Mouse (Mus musculus) MEL (cell line): ENCODE data around the gene Mlc1.

Experiments
- BHLHE40 ChIP-seq: IDR thresholded peaks from 2 replicates; pipeline ENCODE4 v1.6.1; 2012; ENCODE audit warnings: low read depth, mild to moderate bottlenecking, inconsistent platforms, low read length, improper control_type of control experiment, borderline replicate concordance
- CHD2 ChIP-seq: IDR thresholded peaks from 2 replicates; pipeline ENCODE4 v1.6.1; 2011; ENCODE audit warnings: low read length, improper control_type of control experiment
- CTCF ChIP-seq, 3 experiments: IDR thresholded peaks in 2 of 3; conservative IDR thresholded peaks in 1 of 3; 2 replicates each; pipeline ENCODE4 v1.5.1; 2011 to 2012; ENCODE audit warnings: low read length in 3 of 3, low read depth in 2 of 3, mild to moderate bottlenecking in 2 of 3, improper control_type of control experiment in 1 of 3, inconsistent platforms in 1 of 3, mixed read lengths in 1 of 3, moderate library complexity in 1 of 3; ENCODE audit not compliant: control insufficient read depth in 1 of 3, insufficient read depth in 1 of 3, poor library complexity in 1 of 3, severe bottlenecking in 1 of 3
- JUND ChIP-seq: IDR thresholded peaks from 2 replicates; pipeline ENCODE4 v1.6.1; 2011; ENCODE audit warnings: low read depth, mild to moderate bottlenecking, improper control_type of control experiment, low read length
- MAFK ChIP-seq: IDR thresholded peaks from 2 replicates; pipeline ENCODE4 v1.6.1; 2011; ENCODE audit warnings: low read depth, mild to moderate bottlenecking, low read length, improper control_type of control experiment, borderline replicate concordance
- NELFE ChIP-seq: IDR thresholded peaks from 2 replicates; pipeline ENCODE4 v1.6.1; 2011; ENCODE audit warnings: low read depth, low read length, improper control_type of control experiment
- POLR2A ChIP-seq, 2 experiments: IDR thresholded peaks; 2 replicates each; pipeline ENCODE4 v1.6.1; 2011 to 2012; ENCODE audit warnings: low read length in 2 of 2, mild to moderate bottlenecking in 2 of 2, control low read depth in 1 of 2, improper control_type of control experiment in 1 of 2, low read depth in 1 of 2, moderate library complexity in 1 of 2; ENCODE audit not compliant: control insufficient read depth in 1 of 2, insufficient read depth in 1 of 2, poor library complexity in 1 of 2
- POLR2AphosphoS2 ChIP-seq: IDR thresholded peaks from 2 replicates; pipeline ENCODE4 v1.6.1; 2011; ENCODE audit warnings: low read length, improper control_type of control experiment
- POLR2AphosphoS5 ChIP-seq: IDR thresholded peaks from 2 replicates; pipeline ENCODE4 v1.6.1; 2012; ENCODE audit warnings: low read depth, borderline replicate concordance, mild to moderate bottlenecking, inconsistent platforms, low read length, moderate library complexity, mixed read lengths
- SMC3 ChIP-seq: IDR thresholded peaks from 2 replicates; pipeline ENCODE4 v1.6.1; 2011; ENCODE audit warnings: low read depth, low read length, improper control_type of control experiment
- TCF12 ChIP-seq: IDR thresholded peaks from 2 replicates; pipeline ENCODE4 v1.6.1; 2014; ENCODE audit warnings: low read depth, mild to moderate bottlenecking, inconsistent platforms, low read length, improper control_type of control experiment, moderate library complexity
- ZNF384 ChIP-seq: IDR thresholded peaks from 2 replicates; pipeline ENCODE4 v1.6.1; 2012; ENCODE audit warnings: low read depth, mild to moderate bottlenecking, inconsistent platforms, low read length, improper control_type of control experiment

- no peak for TF ChIP-seq POLR2A (IDR thresholded peaks at IDR 0.05; ENCODE audit: control insufficient read depth in 1 of 2, insufficient read depth in 1 of 2, low read depth in 1 of 2, low read length in 2 of 2, poor library complexity in 1 of 2)
- no peak for TF ChIP-seq ZNF384
- no peak for TF ChIP-seq JUND
- TF ChIP-seq SMC3: no peak
- TF ChIP-seq TCF12: no peak
- no peak for TF ChIP-seq CTCF (IDR thresholded peaks at IDR 0.05 in 2 of 3, conservative IDR thresholded peaks at IDR 0.05 in 1 of 3; ENCODE audit: control insufficient read depth in 1 of 3, insufficient read depth in 1 of 3, low read depth in 2 of 3, low read length in 3 of 3, poor library complexity in 1 of 3, severe bottlenecking in 1 of 3)
- no peak for TF ChIP-seq BHLHE40
- no peak for TF ChIP-seq CHD2
- no peak for TF ChIP-seq NELFE
- TF ChIP-seq POLR2AphosphoS5: no peak
- no peak for TF ChIP-seq MAFK
- no peak for TF ChIP-seq POLR2AphosphoS2
These were observed 34.8 kb downstream of the Mlc1 start for GRCm38 (mm10) chr15:88943896-88944551.
